Mouse (Mus musculus) brain, embryonic 18.5 days (tissue): ENCODE measurements around the gene Sema4a.

Experiments
- DNase-seq: peaks from one replicate; pipeline ENCODE4 v3.0.0-alpha.2; 2012; ENCODE audit warnings: low read depth, low spot score

The Sema4a gene

GRCm38 (mm10) chr3:88460983-88461696 lies at the start of gene Sema4a:
Gene Sema4a (minus strand): TSS chr3:88461182.
- DNase-seq: no peak

- peak; percentile 78 for DNase-seq
These were observed 48.9 kb upstream of the Sema4a start, which contains the start of gene Lmna for GRCm38 (mm10) chr3:88509692-88510420. Gene Lmna (minus strand): TSS chr3:88509956.

- no peak for DNase-seq
These were observed 48.3 kb upstream of the Sema4a start for GRCm38 (mm10) chr3:88509250-88509649.

GRCm38 (mm10) chr3:88505765-88506164 lies 44.8 kb upstream of the Sema4a start:
- DNase-seq: no peak

GRCm38 (mm10) chr3:88505081-88505480 lies 44.1 kb upstream of the Sema4a start:
- DNase-seq: no peak

GRCm38 (mm10) chr3:88503881-88504746 lies 43.1 kb upstream of the Sema4a start:
- no peak for DNase-seq

- no peak for DNase-seq
These were observed 42.5 kb upstream of the Sema4a start for GRCm38 (mm10) chr3:88503505-88503863.

GRCm38 (mm10) chr3:88502641-88503504 lies 41.9 kb upstream of the Sema4a start:
- peak; percentile 66 for DNase-seq

- no peak for DNase-seq
These were observed 41.1 kb upstream of the Sema4a start for GRCm38 (mm10) chr3:88502031-88502571.

GRCm38 (mm10) chr3:88501366-88502030 lies 40.5 kb upstream of the Sema4a start:
- no peak for DNase-seq

GRCm38 (mm10) chr3:88500655-88501365 lies 39.8 kb upstream of the Sema4a start:
- DNase-seq: no peak

GRCm38 (mm10) chr3:88500087-88500486 lies 39.1 kb upstream of the Sema4a start:
- no peak for DNase-seq

- DNase-seq: no peak
These were observed 38.6 kb upstream of the Sema4a start for GRCm38 (mm10) chr3:88499580-88499979.

- DNase-seq: no peak
These were observed 34.9 kb upstream of the Sema4a start for GRCm38 (mm10) chr3:88495741-88496415.

GRCm38 (mm10) chr3:88494836-88495628 lies 34.0 kb upstream of the Sema4a start:
- DNase-seq: no peak

- no peak for DNase-seq
These were observed 33.0 kb upstream of the Sema4a start for GRCm38 (mm10) chr3:88493706-88494582.

- DNase-seq: no peak
These were observed 26.4 kb upstream of the Sema4a start for GRCm38 (mm10) chr3:88487396-88487795.
